Mouse (Mus musculus) B cell, adult 2 months (primary cell): ENCODE measurements around the gene Eif2ak1.
A peak's percentile ranks its signal among the peaks of the same experiment; 100 is the strongest.
"Not testable (repeated sequence)": the region's sequence is repeated elsewhere in the genome, so short reads cannot be mapped to it uniquely, and the experiment has no call there.

Experiments
- DNase-seq, 2 experiments: peaks; one replicate each; pipeline ENCODE4 v3.0.0; 2022

The Eif2ak1 gene

DNA sequence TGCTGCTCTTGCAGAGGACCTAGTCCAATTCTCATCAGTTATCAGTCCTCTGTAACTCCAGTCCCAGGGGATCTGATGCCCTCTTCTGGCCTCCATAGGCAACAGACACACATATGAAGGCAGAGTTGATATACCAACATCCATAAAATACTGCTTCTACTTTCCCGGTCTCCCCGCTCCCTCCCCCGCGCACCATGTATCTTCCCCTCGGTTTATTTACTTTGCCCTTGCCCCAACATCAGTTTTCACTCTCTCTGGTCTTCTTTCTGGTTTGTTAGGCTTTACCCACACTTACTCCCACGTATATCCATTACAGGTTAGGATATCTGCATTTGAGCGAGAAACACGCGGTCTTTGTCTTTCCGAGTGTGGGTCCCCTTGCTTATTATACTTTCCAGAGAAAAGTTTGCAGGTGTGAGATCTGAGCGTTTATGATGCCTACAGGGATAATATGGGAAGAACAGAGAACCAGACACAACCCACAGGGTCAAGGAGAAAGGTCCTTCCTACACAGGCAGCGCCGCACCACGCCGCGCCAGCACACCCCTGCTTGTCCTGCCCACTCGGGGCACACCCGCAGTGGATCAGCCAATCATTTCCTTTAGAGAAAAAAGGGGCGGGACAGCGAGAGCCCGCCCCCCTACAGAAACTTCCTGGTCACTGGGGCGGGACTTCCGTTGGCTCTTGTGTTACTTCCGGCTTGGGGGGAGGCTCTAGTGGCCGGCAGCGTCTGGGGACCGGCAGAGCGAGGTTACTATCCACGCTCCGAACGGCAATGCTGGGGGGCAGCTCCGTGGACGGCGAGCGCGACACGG, at the start of gene Eif2ak1:
Eif2ak1 (plus strand) TSS at position 673 of the 815 bp plus-strand sequence.
- peak; percentile 93 for DNase-seq

GRCm38 (mm10) chr5:143781951-143782350, 35.6 kb upstream of the Eif2ak1 start:
- DNase-seq: no peak

GRCm38 (mm10) chr5:143785391-143785790, 32.2 kb upstream of the Eif2ak1 start:
- no peak for DNase-seq

- DNase-seq: not testable (repeated sequence)
Observed at GRCm38 (mm10) chr5:143801216-143801615, 16.4 kb upstream of the Eif2ak1 start.

DNA sequence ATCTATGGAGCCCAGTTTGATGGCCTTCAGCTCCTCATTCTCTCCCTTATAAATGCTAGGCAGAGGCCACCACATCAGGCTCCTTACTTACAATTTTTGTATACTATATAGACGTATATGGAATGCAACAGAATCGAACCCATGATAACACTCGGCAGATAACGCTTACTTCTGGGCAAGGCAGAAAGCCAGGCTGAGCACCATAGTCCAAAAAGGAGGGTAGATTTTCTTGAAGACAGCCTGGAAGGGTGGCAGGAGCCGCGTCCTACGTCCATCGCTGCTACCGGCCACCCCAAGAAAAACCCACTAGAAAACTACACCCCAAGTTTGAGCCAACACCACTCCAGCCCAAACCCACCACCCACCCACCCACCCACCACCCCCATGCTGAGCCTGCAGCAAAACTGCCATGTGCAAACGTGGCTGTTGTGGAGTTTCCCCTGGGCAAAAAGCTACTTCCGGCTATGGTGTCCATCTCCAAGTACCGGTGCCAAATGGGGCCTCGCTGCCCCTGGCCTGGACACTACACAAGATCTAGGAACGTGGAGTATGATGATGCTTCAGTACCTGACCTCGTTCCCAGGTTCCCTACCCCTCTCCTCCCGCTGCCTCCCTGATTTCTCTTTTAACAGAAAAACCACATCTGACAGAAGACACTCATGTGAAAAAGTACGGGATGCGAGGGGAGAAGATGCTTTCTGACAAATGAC, 13.4 kb upstream of the Eif2ak1 start:
- no peak for DNase-seq

DNA sequence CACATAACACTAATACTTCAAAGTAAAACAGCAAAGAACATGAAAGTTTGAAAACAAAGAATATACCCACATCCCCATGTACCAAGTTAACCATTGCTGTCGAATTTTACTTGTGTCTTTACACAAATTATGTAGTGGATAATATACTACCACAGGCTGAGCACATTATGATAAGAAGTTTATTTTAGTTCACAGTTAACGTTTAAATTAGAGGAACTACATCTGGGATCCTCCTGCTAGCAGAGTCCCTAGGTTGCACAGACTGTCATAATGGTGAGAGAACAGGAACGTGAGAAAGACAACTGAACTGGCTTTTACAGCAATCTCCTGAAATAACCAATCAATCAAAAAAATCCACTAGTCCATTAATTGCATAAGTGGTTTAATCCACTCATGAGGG, 10.3 kb upstream of the Eif2ak1 start:
- no peak for DNase-seq

- no peak for DNase-seq
Observed at GRCm38 (mm10) chr5:143809421-143810090, 8.0 kb upstream of the Eif2ak1 start.

- no peak for DNase-seq
Observed at GRCm38 (mm10) chr5:143811653-143812052, 5.9 kb upstream of the Eif2ak1 start.

GRCm38 (mm10) chr5:143814626-143815025, 3.0 kb upstream of the Eif2ak1 start:
- DNase-seq: no peak

DNA sequence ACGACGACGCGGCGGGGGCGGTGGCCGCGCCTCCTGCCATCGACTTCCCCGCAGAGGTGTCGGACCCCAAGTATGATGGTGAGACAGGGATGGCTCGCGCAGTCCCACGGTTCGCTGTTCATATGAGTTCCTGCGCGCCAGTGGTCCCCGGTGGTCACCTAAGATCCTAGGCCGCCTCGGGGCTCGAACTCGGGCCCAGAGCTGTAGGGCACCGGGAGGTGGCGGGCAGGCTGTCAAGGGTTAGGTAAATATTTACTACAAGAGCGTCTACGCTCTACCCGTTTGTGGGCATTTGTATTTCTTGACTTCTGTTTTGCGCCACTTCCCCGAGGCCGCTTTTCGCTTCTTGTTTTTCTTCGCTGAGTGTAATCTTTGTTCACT, 333 bp downstream of the Eif2ak1 start:
- DNase-seq: peak in 1 of 2 experiments; percentile 64

GRCm38 (mm10) chr5:143818461-143818860, 873 bp downstream of the Eif2ak1 start:
- DNase-seq: no peak

- no peak for DNase-seq
Observed at GRCm38 (mm10) chr5:143818949-143819348, 1.4 kb downstream of the Eif2ak1 start.

GRCm38 (mm10) chr5:143819906-143820660, 2.5 kb downstream of the Eif2ak1 start:
- DNase-seq: no peak

DNA sequence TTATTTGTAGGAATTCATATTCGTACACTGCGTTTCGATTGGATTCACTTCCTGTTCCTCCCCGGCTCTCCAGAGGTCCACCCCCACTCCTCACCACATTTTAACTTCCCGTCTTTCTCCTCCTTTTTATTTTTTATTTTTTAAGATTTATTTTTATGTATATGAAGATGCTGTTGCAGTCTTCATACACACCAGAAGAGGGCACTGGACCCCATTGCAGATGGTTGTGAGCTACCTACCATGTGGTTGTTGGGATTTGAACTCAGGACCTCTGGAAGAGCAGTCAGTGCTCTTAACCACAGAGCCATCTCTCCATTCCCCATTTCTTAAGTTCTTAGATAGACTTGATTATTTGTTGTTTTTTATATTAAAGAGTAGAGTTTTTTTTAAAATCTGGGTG, 3.2 kb downstream of the Eif2ak1 start:
- DNase-seq: no peak

GRCm38 (mm10) chr5:143871547-143872169, 54.1 kb downstream of the Eif2ak1 start:
- peak; percentile 34 to 35 for DNase-seq

DNA sequence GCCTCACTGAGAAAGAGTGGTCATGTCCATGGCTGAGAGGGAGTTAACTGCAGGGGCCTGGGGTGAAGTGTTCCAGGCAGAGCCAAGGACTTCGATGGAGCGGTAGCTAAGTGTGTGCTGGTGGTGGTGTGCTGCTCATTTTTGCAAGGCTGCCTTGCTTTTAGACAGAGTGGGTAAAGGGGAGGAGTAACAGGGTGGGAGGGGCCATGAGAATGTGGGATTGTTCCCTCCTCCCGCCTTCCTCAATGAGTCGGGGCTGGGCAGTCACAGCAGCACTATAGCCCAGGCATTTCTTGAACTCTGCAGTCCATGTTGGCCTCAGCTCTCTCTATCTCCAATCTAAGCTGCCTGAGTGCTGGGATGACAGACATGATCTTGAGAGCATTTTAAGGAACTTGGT, 57.0 kb downstream of the Eif2ak1 start:
- DNase-seq: no peak

DNA sequence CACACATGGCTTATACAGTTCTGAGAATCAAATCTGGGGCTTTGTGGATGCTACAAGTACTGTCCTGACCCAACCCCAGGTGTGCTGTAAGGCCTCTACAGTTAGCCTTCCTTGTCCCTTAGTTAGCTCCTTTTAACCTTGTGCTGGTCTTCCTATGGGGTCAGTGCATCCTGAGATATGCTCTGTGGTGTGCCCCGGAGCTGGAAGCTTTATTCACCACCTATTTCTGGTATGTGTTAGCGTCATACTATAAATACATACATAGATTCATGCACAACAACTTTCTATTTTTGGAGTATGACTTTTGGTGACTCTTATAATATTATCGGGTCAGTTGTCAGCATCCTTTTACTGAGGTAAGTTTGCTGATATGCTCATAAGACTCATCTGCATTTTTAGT, 67.7 kb downstream of the Eif2ak1 start:
- no peak for DNase-seq

GRCm38 (mm10) chr5:143890741-143891140, 73.2 kb downstream of the Eif2ak1 start:
- DNase-seq: no peak

- DNase-seq: no peak
Observed at GRCm38 (mm10) chr5:143892255-143892886, 74.8 kb downstream of the Eif2ak1 start.

DNA sequence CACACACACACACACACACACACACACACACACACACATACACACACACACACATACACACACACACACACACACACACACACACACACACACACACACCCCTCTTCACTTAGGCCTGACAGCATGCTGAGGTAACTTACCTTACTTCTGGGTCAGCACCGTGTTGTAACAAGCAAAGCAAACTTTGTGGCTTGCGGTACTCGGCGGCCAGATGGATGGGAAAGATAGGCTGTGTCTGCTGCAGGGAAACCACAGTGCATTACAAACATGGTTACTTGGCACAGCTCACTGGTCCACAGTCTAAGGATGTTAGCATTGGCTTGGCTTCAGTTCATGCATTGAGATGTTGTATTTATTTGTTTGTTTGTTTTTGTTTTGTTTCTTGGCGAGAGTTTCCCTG, 75.8 kb downstream of the Eif2ak1 start:
- no peak for DNase-seq

GRCm38 (mm10) chr5:143897635-143898330, 80.2 kb downstream of the Eif2ak1 start, which contains the start of gene Ankrd61:
TSS of gene Ankrd61 (minus strand) at chr5:143897685.
- no peak for DNase-seq
